Mouse (Mus musculus): Measurements from ENCODE around the gene Ptprg. TPM values are rescaled to one million over a fixed set of nuclear protein-coding genes. Genes with fewer than 3 reads are reported as not detected.

The Ptprg gene
- polyA plus RNA-seq, 1 experiment, result 73.9 TPM

GRCm38 (mm10) chr14:11710410-11711122 is 157.2 kb downstream of the Ptprg start:
- H3K27ac ChIP-seq (ENCODE audit: insufficient read depth, low read length), result no peak overlapping the region
- TF ChIP-seq POLR2A (IDR thresholded peaks at IDR 0.05; ENCODE audit: low read depth, low read length) (no peak), CTCF (IDR thresholded peaks at IDR 0.05; ENCODE audit: borderline replicate concordance, insufficient read depth, low read length) (no peak)
- H3K4me1 ChIP-seq (ENCODE audit: control insufficient read depth, insufficient read depth, low read length), result no peaks in the 10 kb centered on the region

GRCm38 (mm10) chr14:11712146-11712545 is 158.8 kb downstream of the Ptprg start:
- TF ChIP-seq CTCF (IDR thresholded peaks at IDR 0.05; ENCODE audit: borderline replicate concordance, insufficient read depth, low read length) (no peak), POLR2A (IDR thresholded peaks at IDR 0.05; ENCODE audit: low read depth, low read length) (no peak)
- Histone ChIP-seq H3K4me3 (ENCODE audit: insufficient read depth, low read length) (no peak overlapping the region), H3K4me1 (ENCODE audit: control insufficient read depth, insufficient read depth, low read length) (no peaks in the 10 kb centered on the region), H3K27ac (ENCODE audit: insufficient read depth, low read length) (no peak overlapping the region)

More at GRCm38 (mm10) chr14:11710410-11711122, 157.2 kb downstream of the Ptprg start:
- no peak overlapping the region for H3K4me3 ChIP-seq (ENCODE audit: insufficient read depth, low read length)

GRCm38 (mm10) chr14:11716230-11716629 is 162.9 kb downstream of the Ptprg start:
- Histone ChIP-seq H3K27ac (ENCODE audit: insufficient read depth, low read length) (no peak overlapping the region), H3K4me1 (ENCODE audit: control insufficient read depth, insufficient read depth, low read length) (no peaks in the 10 kb centered on the region), H3K4me3 (ENCODE audit: insufficient read depth, low read length) (no peak overlapping the region)
- TF ChIP-seq POLR2A (IDR thresholded peaks at IDR 0.05; ENCODE audit: low read depth, low read length) (no peak), CTCF (IDR thresholded peaks at IDR 0.05; ENCODE audit: borderline replicate concordance, insufficient read depth, low read length) (no peak)

GRCm38 (mm10) chr14:11718201-11718600 is 164.9 kb downstream of the Ptprg start:
- Histone ChIP-seq H3K27ac (ENCODE audit: insufficient read depth, low read length) (no peak overlapping the region), H3K4me3 (ENCODE audit: insufficient read depth, low read length) (no peak overlapping the region), H3K4me1 (ENCODE audit: control insufficient read depth, insufficient read depth, low read length) (no peaks in the 10 kb centered on the region)
- TF ChIP-seq POLR2A (IDR thresholded peaks at IDR 0.05; ENCODE audit: low read depth, low read length), result no peak
- TF ChIP-seq CTCF (IDR thresholded peaks at IDR 0.05; ENCODE audit: borderline replicate concordance, insufficient read depth, low read length), result no peak

GRCm38 (mm10) chr14:11719259-11719658 is 165.9 kb downstream of the Ptprg start:
- H3K4me1 ChIP-seq (ENCODE audit: control insufficient read depth, insufficient read depth, low read length), result no peaks in the 10 kb centered on the region
- no peak overlapping the region for H3K4me3 ChIP-seq (ENCODE audit: insufficient read depth, low read length)
- H3K27ac ChIP-seq (ENCODE audit: insufficient read depth, low read length), result no peak overlapping the region
- TF ChIP-seq CTCF (IDR thresholded peaks at IDR 0.05; ENCODE audit: borderline replicate concordance, insufficient read depth, low read length) (no peak), POLR2A (IDR thresholded peaks at IDR 0.05; ENCODE audit: low read depth, low read length) (no peak)

GRCm38 (mm10) chr14:11722101-11722500 is 168.8 kb downstream of the Ptprg start:
- no peak overlapping the region for H3K4me3 ChIP-seq (ENCODE audit: insufficient read depth, low read length)
- H3K4me1 ChIP-seq (ENCODE audit: control insufficient read depth, insufficient read depth, low read length), result no peaks in the 10 kb centered on the region
- H3K27ac ChIP-seq (ENCODE audit: insufficient read depth, low read length), result no peak overlapping the region
- no peak for TF ChIP-seq CTCF (IDR thresholded peaks at IDR 0.05; ENCODE audit: borderline replicate concordance, insufficient read depth, low read length)
- TF ChIP-seq POLR2A (IDR thresholded peaks at IDR 0.05; ENCODE audit: low read depth, low read length), result no peak

- H3K4me3 ChIP-seq (ENCODE audit: insufficient read depth, low read length), result no peak overlapping the region
- H3K27ac ChIP-seq (ENCODE audit: insufficient read depth, low read length), result no peak overlapping the region
- no peak for TF ChIP-seq CTCF (IDR thresholded peaks at IDR 0.05; ENCODE audit: borderline replicate concordance, insufficient read depth, low read length)
- no peak for TF ChIP-seq POLR2A (IDR thresholded peaks at IDR 0.05; ENCODE audit: low read depth, low read length)
- no peaks in the 10 kb centered on the region for H3K4me1 ChIP-seq (ENCODE audit: control insufficient read depth, insufficient read depth, low read length)
Observed at GRCm38 (mm10) chr14:11723876-11724275, 170.5 kb downstream of the Ptprg start.

- Histone ChIP-seq H3K4me1 (ENCODE audit: control insufficient read depth, insufficient read depth, low read length) (no peaks in the 10 kb centered on the region), H3K27ac (ENCODE audit: insufficient read depth, low read length) (no peak overlapping the region), H3K4me3 (ENCODE audit: insufficient read depth, low read length) (no peak overlapping the region)
- TF ChIP-seq POLR2A (IDR thresholded peaks at IDR 0.05; ENCODE audit: low read depth, low read length), result no peak
- TF ChIP-seq CTCF (IDR thresholded peaks at IDR 0.05; ENCODE audit: borderline replicate concordance, insufficient read depth, low read length), result no peak
Observed at GRCm38 (mm10) chr14:11731223-11731920, 178.0 kb downstream of the Ptprg start.

GRCm38 (mm10) chr14:11732376-11732775 is 179.0 kb downstream of the Ptprg start:
- Histone ChIP-seq H3K4me1 (ENCODE audit: control insufficient read depth, insufficient read depth, low read length) (no peaks in the 10 kb centered on the region), H3K27ac (ENCODE audit: insufficient read depth, low read length) (no peak overlapping the region), H3K4me3 (ENCODE audit: insufficient read depth, low read length) (no peak overlapping the region)
- TF ChIP-seq CTCF (IDR thresholded peaks at IDR 0.05; ENCODE audit: borderline replicate concordance, insufficient read depth, low read length), result no peak
- no peak for TF ChIP-seq POLR2A (IDR thresholded peaks at IDR 0.05; ENCODE audit: low read depth, low read length)

- H3K4me1 ChIP-seq (ENCODE audit: control insufficient read depth, insufficient read depth, low read length), result no peaks in the 10 kb centered on the region
- no peak for TF ChIP-seq POLR2A (IDR thresholded peaks at IDR 0.05; ENCODE audit: low read depth, low read length)
- no peak for TF ChIP-seq CTCF (IDR thresholded peaks at IDR 0.05; ENCODE audit: borderline replicate concordance, insufficient read depth, low read length)
- no peak overlapping the region for H3K4me3 ChIP-seq (ENCODE audit: insufficient read depth, low read length)
- no peak overlapping the region for H3K27ac ChIP-seq (ENCODE audit: insufficient read depth, low read length)
Observed at GRCm38 (mm10) chr14:11743726-11744125, 190.4 kb downstream of the Ptprg start.

Data from embryonic fibroblast, embryonic 13.5 days (primary cell).